Mouse (Mus musculus): Measurements from ENCODE around the gene Bcl2l11. TPM values are rescaled to one million over a fixed set of nuclear protein-coding genes. Genes with fewer than 3 reads are reported as not detected.

Bcl2l11 gene
- total and polyA plus RNA-seq, 2 experiments from 2014 or later, result 6.7 to 11.2 TPM

GRCm38 (mm10) chr2:128152845-128153550 lies 27.2 kb downstream of the Bcl2l11 start:
- no peak overlapping the region for H3K4me3 ChIP-seq (ENCODE audit: low read depth, low read length)
- no peaks in the 10 kb centered on the region for H3K27me3 ChIP-seq (ENCODE audit: insufficient read depth, low read length)
- no peak for ATAC-seq
- H3K4me1 ChIP-seq (ENCODE audit: insufficient read depth), result no peaks in the 10 kb centered on the region
- WGBS, result 84% methylated on average over 16 of the region's 16 CpGs
- H3K36me3 ChIP-seq (ENCODE audit: insufficient read depth), result no peaks in the 10 kb centered on the region
- no peak overlapping the region for H3K27ac ChIP-seq (ENCODE audit: low read depth, low read length)
- H3K9ac ChIP-seq, result no peak overlapping the region
- H3K9me3 ChIP-seq (ENCODE audit: low read length), result no peaks in the 10 kb centered on the region
- no peak for TF ChIP-seq CTCF (IDR thresholded peaks at IDR 0.05; ENCODE audit: low read depth)
- DNase-seq, result no peak
- no peak overlapping the region for H3K4me2 ChIP-seq (ENCODE audit: low read depth)

GRCm38 (mm10) chr2:128153551-128153910 lies 27.7 kb downstream of the Bcl2l11 start:
- Histone ChIP-seq H3K9me3 (ENCODE audit: low read length) (no peaks in the 10 kb centered on the region), H3K27me3 (ENCODE audit: insufficient read depth, low read length) (no peaks in the 10 kb centered on the region), H3K4me1 (ENCODE audit: insufficient read depth) (no peaks in the 10 kb centered on the region), H3K36me3 (ENCODE audit: insufficient read depth) (no peaks in the 10 kb centered on the region), H3K9ac (no peak overlapping the region), H3K4me3 (ENCODE audit: low read depth, low read length) (no peak overlapping the region), H3K4me2 (ENCODE audit: low read depth) (no peak overlapping the region), H3K27ac (ENCODE audit: low read depth, low read length) (no peak overlapping the region)
- peak; percentile 59 for ATAC-seq
- TF ChIP-seq CTCF (IDR thresholded peaks at IDR 0.05; ENCODE audit: low read depth), result no peak
- WGBS, result 31% methylated on average over 11 of the region's 11 CpGs
- no peak for DNase-seq

- Histone ChIP-seq H3K27ac (ENCODE audit: low read depth, low read length) (no peak overlapping the region), H3K9ac (no peak overlapping the region), H3K4me3 (ENCODE audit: low read depth, low read length) (no peak overlapping the region), H3K36me3 (ENCODE audit: insufficient read depth) (no peaks in the 10 kb centered on the region), H3K4me1 (ENCODE audit: insufficient read depth) (0 out of 2 replicates have a peak, but pooled peaks cover 4% of the 10 kb centered on the region), H3K4me2 (ENCODE audit: low read depth) (no peak overlapping the region), H3K9me3 (ENCODE audit: low read length) (no peaks in the 10 kb centered on the region), H3K27me3 (ENCODE audit: insufficient read depth, low read length) (no peaks in the 10 kb centered on the region)
- ATAC-seq (no peak), DNase-seq (no peak)
- 81% methylated on average over 13 of the region's 13 CpGs for WGBS
- no peak for TF ChIP-seq CTCF (IDR thresholded peaks at IDR 0.05; ENCODE audit: low read depth)
Measured at GRCm38 (mm10) chr2:128155412-128156066, 29.7 kb downstream of the Bcl2l11 start.

GRCm38 (mm10) chr2:128156067-128156462 lies 30.2 kb downstream of the Bcl2l11 start:
- no peak for DNase-seq
- WGBS, result 48% methylated on average over 5 of the region's 5 CpGs
- Histone ChIP-seq H3K36me3 (ENCODE audit: insufficient read depth) (no peaks in the 10 kb centered on the region), H3K9ac (no peak overlapping the region), H3K9me3 (ENCODE audit: low read length) (no peaks in the 10 kb centered on the region), H3K4me2 (ENCODE audit: low read depth) (no peak overlapping the region), H3K27ac (ENCODE audit: low read depth, low read length) (no peak overlapping the region), H3K4me1 (ENCODE audit: insufficient read depth) (0 out of 2 replicates have a peak, but pooled peaks cover 4% of the 10 kb centered on the region), H3K27me3 (ENCODE audit: insufficient read depth, low read length) (no peaks in the 10 kb centered on the region), H3K4me3 (ENCODE audit: low read depth, low read length) (no peak overlapping the region)
- no peak for TF ChIP-seq CTCF (IDR thresholded peaks at IDR 0.05; ENCODE audit: low read depth)
- ATAC-seq, result peak; percentile 40

GRCm38 (mm10) chr2:128156557-128157412 lies 30.9 kb downstream of the Bcl2l11 start:
- H3K4me3 ChIP-seq (ENCODE audit: low read depth, low read length), result no peak overlapping the region
- no peak for ATAC-seq
- H3K4me1 ChIP-seq (ENCODE audit: insufficient read depth), result 0 out of 2 replicates have a peak, but pooled peaks cover 4% of the 10 kb centered on the region
- no peaks in the 10 kb centered on the region for H3K9me3 ChIP-seq (ENCODE audit: low read length)
- H3K27me3 ChIP-seq (ENCODE audit: insufficient read depth, low read length), result no peaks in the 10 kb centered on the region
- TF ChIP-seq CTCF (IDR thresholded peaks at IDR 0.05; ENCODE audit: low read depth), result no peak
- H3K4me2 ChIP-seq (ENCODE audit: low read depth), result no peak overlapping the region
- no peaks in the 10 kb centered on the region for H3K36me3 ChIP-seq (ENCODE audit: insufficient read depth)
- H3K9ac ChIP-seq, result no peak overlapping the region
- H3K27ac ChIP-seq (ENCODE audit: low read depth, low read length), result no peak overlapping the region
- WGBS, result 65% methylated on average over 12 of the region's 12 CpGs
- no peak for DNase-seq

GRCm38 (mm10) chr2:128158734-128159410 lies 33.0 kb downstream of the Bcl2l11 start:
- H3K4me1 ChIP-seq (ENCODE audit: insufficient read depth), result 0 out of 2 replicates have a peak, but pooled peaks cover 4% of the 10 kb centered on the region
- ATAC-seq, result no peak
- H3K36me3 ChIP-seq (ENCODE audit: insufficient read depth), result no peaks in the 10 kb centered on the region
- no peak overlapping the region for H3K27ac ChIP-seq (ENCODE audit: low read depth, low read length)
- no peak overlapping the region for H3K4me3 ChIP-seq (ENCODE audit: low read depth, low read length)
- no peaks in the 10 kb centered on the region for H3K9me3 ChIP-seq (ENCODE audit: low read length)
- no peak for DNase-seq
- 50% methylated on average over 17 of the region's 17 CpGs for WGBS
- TF ChIP-seq CTCF (IDR thresholded peaks at IDR 0.05; ENCODE audit: low read depth), result no peak
- H3K4me2 ChIP-seq (ENCODE audit: low read depth), result no peak overlapping the region
- H3K9ac ChIP-seq, result no peak overlapping the region
- H3K27me3 ChIP-seq (ENCODE audit: insufficient read depth, low read length), result no peaks in the 10 kb centered on the region

All from forebrain, postnatal 0 days (tissue).